Mouse (Mus musculus) myocyte (in vitro differentiated cells): ENCODE results near the gene Trim75.

Experiments used
- E2F4 ChIP-seq: IDR thresholded peaks from one replicate; pipeline ENCODE4 v1.6.1; 2011; ENCODE audit warnings: mild to moderate bottlenecking, control low read depth, moderate library complexity; ENCODE audit not compliant: insufficient read depth
- MAX ChIP-seq: IDR thresholded peaks from one replicate; pipeline ENCODE4 v1.6.1; 2011; ENCODE audit warnings: low read depth, mild to moderate bottlenecking, control low read depth
- POLR2A ChIP-seq: IDR thresholded peaks from one replicate; pipeline ENCODE4 v1.6.1; 2011; ENCODE audit warnings: low read depth, mild to moderate bottlenecking, control low read depth, moderate library complexity; ENCODE audit not compliant: insufficient read length
- TCF12 ChIP-seq: IDR thresholded peaks from one replicate; pipeline ENCODE4 v1.6.1; 2011; ENCODE audit warnings: mild to moderate bottlenecking, control low read depth; ENCODE audit not compliant: poor library complexity, insufficient read depth, severe bottlenecking
- USF1 ChIP-seq: IDR thresholded peaks from one replicate; pipeline ENCODE4 v1.6.1; 2011; ENCODE audit warnings: low read depth, mild to moderate bottlenecking, control low read depth, moderate library complexity

DNA sequence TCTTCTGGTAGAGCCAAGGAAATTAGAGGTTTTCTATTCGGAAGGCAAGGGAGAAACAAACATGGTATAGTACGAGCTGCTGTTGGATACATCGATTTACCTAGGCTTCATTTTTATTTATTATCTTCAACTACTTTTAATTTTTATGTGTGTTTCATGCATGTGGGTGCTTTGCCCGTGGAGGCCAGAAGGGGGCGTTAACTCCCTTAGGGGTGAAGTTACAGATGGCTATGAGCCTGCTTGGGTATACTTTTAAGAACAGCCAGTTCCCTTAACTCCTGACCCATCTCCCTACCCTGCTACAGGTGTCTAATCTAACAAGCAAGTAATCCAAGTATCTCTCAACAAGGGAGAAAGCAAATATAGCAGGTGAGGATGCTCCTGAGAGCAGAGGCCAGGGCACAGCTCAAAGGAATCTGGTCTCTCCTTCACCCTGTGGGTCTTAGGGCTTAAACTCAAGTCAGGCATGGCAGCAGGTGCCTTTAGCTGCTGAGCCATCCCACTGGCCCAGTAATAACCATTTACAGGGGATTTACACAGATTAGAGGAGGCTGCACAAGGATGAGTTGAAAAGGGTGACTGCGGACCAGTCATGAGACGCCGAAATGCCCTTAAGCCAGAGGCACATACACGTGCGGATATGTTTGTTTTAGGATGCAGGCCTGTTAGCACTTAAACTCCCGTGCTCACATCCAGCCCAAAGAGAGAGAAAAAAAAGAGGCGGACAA, 41.5 kb upstream of the Trim75 start:
- TF ChIP-seq E2F4 (no peak), MAX (no peak), TCF12 (no peak), POLR2A (no peak), USF1 (no peak)
